Mouse (Mus musculus) stomach, postnatal 0 days (tissue): ENCODE measurements around the gene Plcl1.

ENCODE experiments used
- CTCF ChIP-seq: IDR thresholded peaks from 2 replicates; pipeline ENCODE4 v1.5.1; 2016; ENCODE audit warnings: antibody characterized with exemption, low read depth, mild to moderate bottlenecking, moderate library complexity
- EP300 ChIP-seq: optimal IDR thresholded peaks from 2 replicates; pipeline ENCODE3; 2016; ENCODE audit warnings: antibody characterized with exemption

- TF ChIP-seq CTCF: no peak
- TF ChIP-seq EP300: no peak
Measured at GRCm38 (mm10) chr1:55449779-55450178, 44.1 kb downstream of the Plcl1 start.
